Mouse (Mus musculus): ENCODE data around the gene Glod5.
"Not testable (repeated sequence)": the region's sequence is repeated elsewhere in the genome, so short reads cannot be mapped to it uniquely, and the experiment has no call there.

GRCm38 (mm10) chrX:8051044-8051781, 32.9 kb upstream of the Glod5 start:
- TF ChIP-seq CTCF (IDR thresholded peaks at IDR 0.05; ENCODE audit: extremely low read depth, insufficient read depth, insufficient read length, insufficient replicate concordance); POLR2A (IDR thresholded peaks at IDR 0.05; ENCODE audit: low read depth, low read length): not testable (repeated sequence)
